Mouse (Mus musculus) cerebellum, adult 2 months (tissue): Measurements from ENCODE around the gene Ifne. TPM values are rescaled to one million over a fixed set of nuclear protein-coding genes. Genes with fewer than 3 reads are reported as not detected.

Experiments used
- DNase-seq, 2 experiments: peaks; one replicate each; pipeline ENCODE4 v3.0.0; 2021
- H3K27ac ChIP-seq: fragments of 200-500 bp; 2 replicates; pipeline ENCODE4 v1.5.1; 2012; ENCODE audit warnings: low read length, control low read depth, inconsistent platforms; ENCODE audit not compliant: insufficient read depth
- H3K27me3 ChIP-seq: fragments of 200-500 bp; 2 replicates; pipeline ENCODE4 v1.6.1; 2012; ENCODE audit warnings: inconsistent platforms, mild to moderate bottlenecking, low read length, moderate library complexity; ENCODE audit not compliant: control insufficient read depth, insufficient read depth
- H3K4me1 ChIP-seq: fragments of 200-500 bp; 2 replicates; pipeline ENCODE4 v1.6.1; 2011; ENCODE audit warnings: low read length; ENCODE audit not compliant: control insufficient read depth, insufficient read depth
- H3K4me3 ChIP-seq: fragments of 200-500 bp; replicated peaks from 2 replicates; pipeline ENCODE3; 2011; ENCODE audit warnings: mild to moderate bottlenecking, low read depth, low read length, control low read depth; ENCODE audit not compliant: insufficient read depth
- CTCF ChIP-seq: fragments of 200-500 bp; IDR thresholded peaks from 2 replicates; pipeline ENCODE4 v1.5.1; 2011; ENCODE audit warnings: low read depth, mild to moderate bottlenecking, control low read depth, low read length, moderate library complexity, borderline replicate concordance; ENCODE audit not compliant: insufficient read depth
- POLR2A ChIP-seq: fragments of 200-500 bp; IDR thresholded peaks from 2 replicates; pipeline ENCODE4 v1.6.1; 2011; ENCODE audit warnings: low read length, control low read depth, borderline replicate concordance; ENCODE audit not compliant: insufficient read depth
- WGBS: fragments of 180-500 bp; shearing (Covaris S2); methylation state at CpG from one replicate; pipeline ENCODE4 v1.1.7; 2018; 5-methylcytosine and 5-hydroxymethylcytosine counted together
- polyA plus RNA-seq: library from polyadenylated mRNA; depleted of rRNA; stranded (reverse); fragments of >200 nt; gene quantifications from 2 replicates; pipeline ENCODE4 v1.2.3, GENCODE M21; 2012; rRNA removed

Gene Ifne
- polyA plus RNA-seq: not detected in 2 replicates

GRCm38 (mm10) chr4:88880101-88880500 lies at the start of gene Ifne:
TSS of gene Ifne (minus strand) at chr4:88880201.
- Histone ChIP-seq H3K27ac (no peak within 1 kb of the TSS), H3K27me3 (no peaks in the 10 kb centered on the region), H3K4me1 (no peaks in the 10 kb centered on the region), H3K4me3 (no peak within 1 kb of the TSS)
- no peak for TF ChIP-seq CTCF
- DNase-seq: no peak
- 93% methylated on average over 8 of the region's 8 CpGs for WGBS

GRCm38 (mm10) chr4:88928341-88929102 lies 48.5 kb upstream of the Ifne start:
- H3K27me3 ChIP-seq: no peaks in the 10 kb centered on the region
- H3K4me3 ChIP-seq: no peak overlapping the region
- TF ChIP-seq POLR2A: no peak
- TF ChIP-seq CTCF: no peak
- no peak for DNase-seq
- no peak overlapping the region for H3K27ac ChIP-seq
- 82% methylated on average over 4 of the region's 4 CpGs for whole genome bisulfite sequencing
- H3K4me1 ChIP-seq: no peaks in the 10 kb centered on the region

- Histone ChIP-seq H3K27ac (no peak overlapping the region), H3K4me1 (no peaks in the 10 kb centered on the region), H3K27me3 (no peaks in the 10 kb centered on the region), H3K4me3 (no peak overlapping the region)
- WGBS: 87% methylated on average over 2 of the region's 2 CpGs
- TF ChIP-seq CTCF: no peak
- no peak for TF ChIP-seq POLR2A
- no peak for DNase-seq
Measured at GRCm38 (mm10) chr4:88927850-88928249, 47.8 kb upstream of the Ifne start.

GRCm38 (mm10) chr4:88926637-88927036 lies 46.6 kb upstream of the Ifne start:
- TF ChIP-seq CTCF (no peak), POLR2A (no peak)
- 95% methylated on average over 1 of the region's 1 CpGs for WGBS
- H3K4me3 ChIP-seq: no peak overlapping the region

DNA sequence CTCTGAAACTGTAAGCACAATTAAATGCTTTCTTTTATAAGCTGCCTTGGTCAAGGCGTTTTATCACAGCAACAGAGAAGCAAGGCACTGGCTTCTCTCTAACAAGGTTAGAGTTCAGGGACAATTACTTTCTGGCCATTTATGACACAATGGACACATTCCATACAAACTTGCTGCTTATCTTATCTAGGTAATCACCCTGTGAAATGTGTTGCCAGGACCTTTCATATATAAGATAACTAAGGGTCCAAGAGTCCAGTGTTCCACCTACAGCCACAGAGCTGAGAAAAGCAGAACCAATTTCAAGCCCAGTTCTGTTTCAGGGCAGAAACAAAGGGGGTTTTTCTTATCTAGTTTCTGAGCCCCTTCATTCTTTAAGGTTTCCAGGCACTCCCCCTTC lies 46.1 kb upstream of the Ifne start:
- WGBS: 97% methylated on average over 1 of the region's 1 CpGs
- H3K27ac ChIP-seq: no peak overlapping the region
- no peaks in the 10 kb centered on the region for H3K4me1 ChIP-seq
- no peak for DNase-seq
- no peaks in the 10 kb centered on the region for H3K27me3 ChIP-seq
- TF ChIP-seq POLR2A (no peak), CTCF (no peak)
- H3K4me3 ChIP-seq: no peak overlapping the region

More at GRCm38 (mm10) chr4:88926637-88927036, 46.6 kb upstream of the Ifne start:
- H3K4me1 ChIP-seq: no peaks in the 10 kb centered on the region
- H3K27ac ChIP-seq: no peak overlapping the region
- DNase-seq: no peak
- no peaks in the 10 kb centered on the region for H3K27me3 ChIP-seq

- Histone ChIP-seq H3K27ac (no peak overlapping the region), H3K4me1 (no peaks in the 10 kb centered on the region), H3K27me3 (no peaks in the 10 kb centered on the region), H3K4me3 (no peak overlapping the region)
- no peak for DNase-seq
- TF ChIP-seq POLR2A: no peak
- 97% methylated on average over 2 of the region's 2 CpGs for WGBS
Measured at GRCm38 (mm10) chr4:88925456-88925855, 45.5 kb upstream of the Ifne start.

GRCm38 (mm10) chr4:88921280-88921679 lies 41.3 kb upstream of the Ifne start:
- no peaks in the 10 kb centered on the region for H3K27me3 ChIP-seq
- 93% methylated on average over 5 of the region's 5 CpGs for WGBS
- DNase-seq: no peak
- TF ChIP-seq CTCF: no peak
- TF ChIP-seq POLR2A: no peak
- H3K27ac ChIP-seq: no peak overlapping the region
- no peaks in the 10 kb centered on the region for H3K4me1 ChIP-seq
- H3K4me3 ChIP-seq: no peak overlapping the region

- WGBS: 93% methylated on average over 5 of the region's 5 CpGs
- no peak for DNase-seq
- no peak overlapping the region for H3K27ac ChIP-seq
- TF ChIP-seq CTCF: no peak
- no peak for TF ChIP-seq POLR2A
- H3K4me3 ChIP-seq: no peak overlapping the region
- H3K27me3 ChIP-seq: no peaks in the 10 kb centered on the region
- no peaks in the 10 kb centered on the region for H3K4me1 ChIP-seq
Measured at GRCm38 (mm10) chr4:88917770-88918460, 37.9 kb upstream of the Ifne start.
